Mouse (Mus musculus): ENCODE results near the gene Rbm25. TPM values are rescaled to one million over a fixed set of nuclear protein-coding genes. Genes with fewer than 3 reads are reported as not detected.

Rbm25 gene
- polyA plus RNA-seq, 1 experiment: 32.3 TPM

DNA sequence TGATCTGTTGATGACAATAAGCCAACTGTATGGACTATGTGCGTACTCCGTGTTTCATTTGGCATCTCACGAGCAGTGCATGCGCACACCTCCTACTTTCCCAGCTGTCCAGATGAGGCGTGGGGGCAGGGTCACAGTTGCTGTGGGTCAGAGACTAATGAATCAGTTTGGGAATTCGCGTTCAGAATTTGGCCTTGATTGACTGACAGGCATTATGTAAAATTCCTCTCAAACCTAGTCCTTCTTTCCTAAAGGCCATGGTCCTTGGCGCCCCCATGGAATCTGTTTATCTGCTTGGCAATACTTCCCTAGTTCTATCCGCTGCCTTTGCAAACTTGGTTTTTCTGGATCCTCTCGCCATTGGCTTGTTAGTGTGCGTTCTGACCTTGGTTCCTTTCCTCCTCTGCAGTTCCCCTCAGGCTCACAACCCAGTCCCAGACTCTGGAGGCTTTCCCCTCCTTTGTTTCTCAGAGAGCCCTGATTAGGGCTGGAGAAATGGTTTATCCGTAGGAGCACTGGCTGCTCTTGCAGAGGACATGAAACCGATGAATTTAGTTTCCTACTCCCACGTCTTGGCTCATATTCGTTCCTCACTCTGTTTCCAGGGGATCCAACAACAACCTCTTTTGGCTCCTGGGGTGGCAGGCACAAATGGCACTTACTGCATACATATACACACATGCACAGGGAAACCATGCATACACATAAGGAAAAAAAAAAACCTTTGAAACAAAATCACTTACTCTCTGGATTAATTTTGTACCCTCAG is 85.6 kb downstream of the Rbm25 start:
- no peak for DNase-seq
- no peak overlapping the region for H3K4me3 ChIP-seq (replicated peaks; ENCODE audit: extremely low read depth, low read depth, low read length)
- WGBS: 78% methylated on average over 15 of the region's 15 CpGs
- no peak for TF ChIP-seq POLR2A (IDR thresholded peaks at IDR 0.05; ENCODE audit: borderline replicate concordance, extremely low read depth, low read depth, low read length)
- TF ChIP-seq CTCF (IDR thresholded peaks at IDR 0.05; ENCODE audit: insufficient read depth, low read length): no peak
- H3K4me1 ChIP-seq (ENCODE audit: control insufficient read depth, insufficient read depth, low read length): peaks cover 2% of the 10 kb centered on the region; the same call in 1 of the 2 replicates

- no peak for DNase-seq
- H3K4me3 ChIP-seq (replicated peaks; ENCODE audit: extremely low read depth, low read depth, low read length): no peak overlapping the region
- TF ChIP-seq POLR2A (IDR thresholded peaks at IDR 0.05; ENCODE audit: borderline replicate concordance, extremely low read depth, low read depth, low read length) (no peak), CTCF (IDR thresholded peaks at IDR 0.05; ENCODE audit: insufficient read depth, low read length) (no peak)
- WGBS: 97% methylated on average over 1 of the region's 1 CpGs
- peaks cover 2% of the 10 kb centered on the region; the same call in 1 of the 2 replicates for H3K4me1 ChIP-seq (ENCODE audit: control insufficient read depth, insufficient read depth, low read length)
Observed at GRCm38 (mm10) chr12:83719431-83719830, 88.4 kb downstream of the Rbm25 start.

DNA sequence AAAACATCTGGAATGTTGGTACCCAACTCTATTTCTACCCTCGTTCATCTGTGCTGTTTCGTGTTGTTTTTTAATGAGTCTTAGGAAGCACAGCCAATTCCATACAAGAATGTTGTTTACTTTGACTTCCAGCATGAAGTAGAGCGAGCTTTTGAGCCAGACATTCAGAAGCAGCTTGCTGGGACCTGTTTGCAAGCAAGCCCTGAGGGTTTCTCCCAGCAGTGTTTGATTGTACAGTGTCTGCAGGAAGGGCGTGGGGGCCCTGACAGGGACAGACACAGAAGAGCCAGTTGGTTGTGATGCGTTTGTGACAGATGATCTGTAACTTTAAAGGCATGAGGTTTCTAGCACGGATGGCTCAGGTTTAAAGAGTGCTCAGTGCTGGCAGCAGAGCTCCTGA is 90.2 kb downstream of the Rbm25 start:
- no peak overlapping the region for H3K4me3 ChIP-seq (replicated peaks; ENCODE audit: extremely low read depth, low read depth, low read length)
- no peak for TF ChIP-seq POLR2A (IDR thresholded peaks at IDR 0.05; ENCODE audit: borderline replicate concordance, extremely low read depth, low read depth, low read length)
- TF ChIP-seq CTCF (IDR thresholded peaks at IDR 0.05; ENCODE audit: insufficient read depth, low read length): no peak
- peaks cover 2% of the 10 kb centered on the region; the same call in 1 of the 2 replicates for H3K4me1 ChIP-seq (ENCODE audit: control insufficient read depth, insufficient read depth, low read length)
- 42% methylated on average over 6 of the region's 6 CpGs for WGBS
- no peak for DNase-seq

- Histone ChIP-seq H3K4me3 (replicated peaks; ENCODE audit: extremely low read depth, low read depth, low read length) (no peak overlapping the region), H3K4me1 (ENCODE audit: control insufficient read depth, insufficient read depth, low read length) (peaks cover 2% of the 10 kb centered on the region; the same call in 1 of the 2 replicates)
- 84% methylated on average over 3 of the region's 3 CpGs for WGBS
- TF ChIP-seq CTCF (IDR thresholded peaks at IDR 0.05; ENCODE audit: insufficient read depth, low read length) (no peak), POLR2A (IDR thresholded peaks at IDR 0.05; ENCODE audit: borderline replicate concordance, extremely low read depth, low read depth, low read length) (no peak)
- no peak for DNase-seq
Observed at GRCm38 (mm10) chr12:83723037-83723436, 92.0 kb downstream of the Rbm25 start.

DNA sequence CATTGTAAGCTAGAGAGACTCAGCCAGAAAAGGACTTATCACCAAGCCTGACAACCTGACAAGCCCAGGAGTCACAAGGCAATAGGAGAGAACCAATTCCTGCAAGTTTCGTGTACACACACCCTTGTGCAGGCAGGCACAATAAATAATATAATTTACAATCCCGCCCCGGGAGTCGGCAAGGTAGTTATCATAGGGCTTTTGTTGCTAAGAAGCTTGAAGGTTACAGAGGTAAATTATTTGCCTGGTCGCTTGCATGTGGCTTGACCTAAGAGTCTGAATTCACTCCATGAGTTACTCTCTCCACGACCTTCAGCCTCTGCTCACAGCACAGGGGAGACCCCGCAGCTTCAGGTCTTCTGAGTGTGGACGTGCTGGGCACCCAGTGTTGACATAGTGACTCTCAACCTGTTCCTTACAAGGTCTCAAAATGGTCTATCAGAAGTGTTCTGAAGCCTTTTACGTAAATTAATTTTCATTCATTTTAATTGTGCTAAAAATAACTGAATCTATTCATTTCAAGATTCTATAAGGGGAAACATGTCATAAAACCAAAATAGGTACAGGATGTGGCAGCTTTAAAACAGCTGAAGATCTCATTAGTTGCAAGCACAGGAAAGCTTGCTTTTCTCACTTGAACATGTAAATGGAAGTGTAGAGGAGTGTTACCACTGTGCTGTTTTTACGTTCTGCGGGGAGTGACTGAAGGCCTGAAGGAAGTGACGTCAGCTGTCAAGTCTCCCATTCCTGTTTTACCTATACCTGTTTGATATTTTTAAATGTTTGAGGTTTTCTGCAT is 95.7 kb downstream of the Rbm25 start:
- TF ChIP-seq CTCF (IDR thresholded peaks at IDR 0.05; ENCODE audit: insufficient read depth, low read length) (no peak), POLR2A (IDR thresholded peaks at IDR 0.05; ENCODE audit: borderline replicate concordance, extremely low read depth, low read depth, low read length) (no peak)
- Histone ChIP-seq H3K4me1 (ENCODE audit: control insufficient read depth, insufficient read depth, low read length) (no peaks in the 10 kb centered on the region), H3K4me3 (replicated peaks; ENCODE audit: extremely low read depth, low read depth, low read length) (no peak overlapping the region)
- no peak for DNase-seq
- WGBS: 78% methylated on average over 12 of the region's 12 CpGs

- Histone ChIP-seq H3K4me3 (replicated peaks; ENCODE audit: extremely low read depth, low read depth, low read length) (no peak overlapping the region), H3K4me1 (ENCODE audit: control insufficient read depth, insufficient read depth, low read length) (no peaks in the 10 kb centered on the region)
- DNase-seq: no peak
- WGBS: 90% methylated on average over 5 of the region's 5 CpGs
- TF ChIP-seq POLR2A (IDR thresholded peaks at IDR 0.05; ENCODE audit: borderline replicate concordance, extremely low read depth, low read depth, low read length) (no peak), CTCF (IDR thresholded peaks at IDR 0.05; ENCODE audit: insufficient read depth, low read length) (no peak)
Observed at GRCm38 (mm10) chr12:83732225-83732624, 101.2 kb downstream of the Rbm25 start.

Other genes with a start within 250 kb of the Rbm25 start
- 0.69 and 1.2 TPM in 2 replicates for gene Dpf3, start 143.5 kb upstream of the Rbm25 start, polyA plus RNA-seq (2012; rRNA removed)
- gene Dcaf4, start 110.8 kb upstream of the Rbm25 start, polyA plus RNA-seq (2012; rRNA removed): 10.1 and 19.5 TPM in 2 replicates
- gene Zfyve1, start 34.0 kb upstream of the Rbm25 start, polyA plus RNA-seq (2012; rRNA removed): 30.1 and 39.1 TPM in 2 replicates
- 18.2 and 27.3 TPM in 2 replicates for gene Psen1, start 56.9 kb downstream of the Rbm25 start, polyA plus RNA-seq (2012; rRNA removed)
- gene Papln, start 132.4 kb downstream of the Rbm25 start, polyA plus RNA-seq (2012; rRNA removed): 1.8 and 2.0 TPM in 2 replicates